In genomic region chr12:100186376-100186775, GRCm38 (mm10) we compare ENCODE assay signal across 8 mouse cellular contexts. TPM values are rescaled to one million over a fixed set of nuclear protein-coding genes. Genes with fewer than 3 reads are reported as not detected.
A peak's percentile ranks its signal among the peaks of the same experiment; 100 is the strongest.
DNase-seq lines count a peak whose midpoint lies in the region; ATAC-seq and TF ChIP-seq lines count a peak whose summit lies in the region.

No protein-coding gene starts in this region.

- WGBS in limb, embryonic 13.5 days = 5% methylated on average over 6 of the region's 6 CpGs

- H3K27ac ChIP-seq in left cerebral cortex, adult 2 months = peak overlapping the region; percentile 100
- H3K27ac ChIP-seq in limb, embryonic 13.5 days = peak overlapping the region; percentile 99

- intact Hi-C loops in left cerebral cortex, adult 2 months (cut with DNase I) = loop anchor here (5.0 kb wide), 1 partner anchor 54 kb away; no protein-coding TSS in a partner anchor

- peaks cover 15% of the 10 kb centered on the region for H3K4me1 ChIP-seq in limb, embryonic 13.5 days

- no peak for ATAC-seq in limb, embryonic 13.5 days (ENCODE audit: low FRiP score, low read depth)
- no peak for ATAC-seq in monocyte, adult 5-6 weeks (replicated peaks; ENCODE audit: insufficient number of reproducible peaks, low FRiP score, low TSS enrichment, poor library complexity, severe bottlenecking)

- H3K4me2 ChIP-seq in limb, embryonic 13.5 days (replicated peaks) = peak overlapping the region; percentile 71

- no peaks in the 10 kb centered on the region for H3K27me3 ChIP-seq in limb, embryonic 13.5 days

- H3K9me3 ChIP-seq in limb, embryonic 13.5 days = no peaks in the 10 kb centered on the region

- H3K4me3 ChIP-seq in left cerebral cortex, adult 2 months = peak overlapping the region; percentile 60
- H3K4me3 ChIP-seq in limb, embryonic 13.5 days = peak overlapping the region; percentile 64

- DNase-seq in left cerebral cortex, adult 2 months (ENCODE audit: extremely low spot score in 1 of 2, low spot score in 2 of 2) = peak in 1 of 2 experiments; percentile 30
- DNase-seq in left cerebral cortex, adult 11 months (ENCODE audit: low spot score) = no peak
- DNase-seq in cerebellum, adult 11-12 months = peak; percentile 67
- DNase-seq in forelimb bud, embryonic 11.5 days (ENCODE audit: low read depth, low spot score) = peak; percentile 68
- peak; percentile 48 for DNase-seq in neural tube, embryonic 10.5 days (ENCODE audit: extremely low spot score, low spot score)
- DNase-seq in Muller cell, postnatal 12 days (ENCODE audit: inconsistent ontology term) = no peak

- H3K9ac ChIP-seq in limb, embryonic 13.5 days = peak overlapping the region; percentile 83

- no peak for TF ChIP-seq CTCF in left cerebral cortex, adult 2 months (IDR thresholded peaks at IDR 0.05)

- no peaks in the 10 kb centered on the region for H3K36me3 ChIP-seq in limb, embryonic 13.5 days

RNA-seq across cellular contexts. Expression of gene Calm1, which starts 12.9 kb away (rescaled TPM):
- 1,000 to 10,000 TPM; 2,238 to 2,247 TPM for total RNA-seq in left cerebral cortex, adult 2 months (2021)
- 1,164 and 1,190 TPM in 2 replicates for polyA plus RNA-seq in limb, embryonic 13.5 days (2015; fragmentation: Nextera tagmentation; extraction: Ambion mirVana)
- total RNA-seq in monocyte, adult 5-6 weeks (2017) = 1,452 to 2,258 TPM (median 2,098 TPM) in 3 replicates

RNA-seq across cellular contexts. Expression of gene Nrde2, which starts 26.9 kb away (rescaled TPM):
- 10 to 100 TPM; 17.3 to 21.9 TPM for total RNA-seq in left cerebral cortex, adult 2 months (2021)
- polyA plus RNA-seq in limb, embryonic 13.5 days (2015; fragmentation: Nextera tagmentation; extraction: Ambion mirVana) = 15.2 and 15.5 TPM in 2 replicates
- 25.2 to 42.8 TPM (median 28.1 TPM) in 3 replicates for total RNA-seq in monocyte, adult 5-6 weeks (2017)

Comparison
In these comparisons a context has a peak if more than half of its experiments do, and no peak if none do; other contexts are left out.
1. DNase-seq: peak in cerebellum, adult 11-12 months (single experiment), forelimb bud, embryonic 11.5 days (single experiment) and neural tube, embryonic 10.5 days (single experiment); none in left cerebral cortex, adult 11 months (single experiment) and Muller cell, postnatal 12 days (single experiment).